Mouse (Mus musculus) inflammation-experienced regulatory T-cells, adult 6 months (primary cell): ENCODE measurements around the gene Ptbp1. TPM values are rescaled to one million over a fixed set of nuclear protein-coding genes. Genes with fewer than 3 reads are reported as not detected.

Experiments
- ATAC-seq: one replicate; pipeline ENCODE4 v1.8.0; 2017
- polyA plus RNA-seq, 3 experiments: library from polyadenylated mRNA; unstranded; fragments of 100-300 nt; shearing (Covaris generic); gene quantifications; one replicate each; pipeline ENCODE4 v1.2.1; 2017

Gene Ptbp1
- polyA plus RNA-seq, 3 experiments from 2014 or later = 97.4 to 169 (median 149) TPM

GRCm38 (mm10) chr10:79859116-79859515 is 4.9 kb downstream of the Ptbp1 start:
- ATAC-seq = no peak

DNA sequence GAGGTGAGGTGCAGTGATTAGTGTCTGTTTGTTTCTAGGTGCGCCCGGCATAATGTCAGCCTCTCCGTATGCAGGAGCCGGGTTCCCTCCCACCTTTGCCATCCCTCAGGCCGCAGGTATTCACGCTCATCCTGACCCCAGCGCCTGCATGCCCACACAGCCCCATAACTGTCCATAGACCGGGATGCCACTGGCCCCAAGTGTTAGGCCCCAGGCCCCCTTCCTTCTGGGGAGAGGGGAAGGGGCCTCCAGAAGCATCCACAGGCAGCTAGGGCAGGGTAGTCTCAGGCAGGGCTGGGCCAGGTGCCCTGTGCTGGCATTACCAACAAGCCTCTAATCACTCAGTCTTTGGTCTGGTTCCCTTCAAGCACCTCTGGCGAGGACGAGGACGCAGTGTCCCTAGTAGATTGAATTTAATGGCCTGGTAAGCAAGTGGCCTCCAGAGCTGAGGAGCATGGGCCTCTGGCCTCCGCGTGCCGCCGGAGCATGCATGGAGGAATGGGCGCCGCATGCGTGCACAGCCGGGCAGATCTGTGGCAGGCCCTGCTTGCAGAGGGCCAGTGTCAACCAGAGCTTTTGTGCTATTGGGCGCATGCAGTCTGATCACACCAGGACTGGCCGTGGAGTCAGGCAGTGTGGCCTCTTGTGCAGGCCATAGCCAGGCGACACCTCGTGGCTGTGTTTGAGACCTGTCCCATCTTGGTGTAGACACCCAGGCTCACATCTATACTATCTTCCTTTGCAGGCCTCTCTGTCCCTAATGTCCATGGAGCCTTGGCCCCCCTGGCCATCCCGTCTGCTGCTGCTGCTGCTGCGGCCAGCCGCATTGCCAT is 6.1 kb downstream of the Ptbp1 start:
- ATAC-seq = no peak

DNA sequence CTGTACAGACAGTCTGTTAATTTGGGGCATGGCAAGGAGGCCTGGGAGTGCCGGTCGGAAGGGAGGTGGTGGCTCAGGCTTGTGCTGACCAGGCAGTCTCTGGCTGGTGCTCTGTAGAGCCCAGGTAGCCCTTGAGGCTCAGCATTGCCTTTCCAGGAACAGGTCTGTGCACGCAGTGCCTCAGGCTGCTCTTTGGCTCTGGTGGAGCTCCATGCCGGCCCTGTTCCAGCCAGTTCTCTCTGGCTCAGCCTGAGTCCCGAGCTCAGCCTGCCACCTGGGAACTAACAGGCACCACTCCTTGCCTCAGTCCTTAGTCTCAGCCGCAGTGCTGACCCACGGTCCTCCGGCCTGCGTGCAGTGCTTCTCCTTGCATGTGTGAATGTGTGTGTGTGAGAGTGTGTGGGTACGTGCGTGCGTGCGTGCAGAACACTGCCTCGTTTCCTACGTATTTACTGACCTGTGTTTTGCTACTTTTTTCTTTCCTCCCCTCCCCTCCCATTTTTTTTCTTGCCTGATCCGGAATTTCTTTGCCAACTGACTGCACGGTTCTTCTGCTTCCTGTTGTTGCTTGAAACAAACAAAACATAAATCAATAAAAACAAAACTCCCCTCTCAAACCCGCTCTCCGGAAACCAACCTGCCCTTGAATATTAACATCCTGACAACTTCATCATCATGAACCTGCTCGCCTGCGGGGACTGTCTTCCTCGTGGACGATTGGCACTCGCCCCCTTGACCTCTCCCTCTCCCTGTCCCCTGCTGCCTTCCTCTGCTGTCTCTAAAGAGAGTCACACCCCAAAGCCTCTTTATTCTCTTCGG is 7.2 kb downstream of the Ptbp1 start:
- no peak for ATAC-seq

- no peak for ATAC-seq
Measured at GRCm38 (mm10) chr10:79862049-79862788, 8.0 kb downstream of the Ptbp1 start.

DNA sequence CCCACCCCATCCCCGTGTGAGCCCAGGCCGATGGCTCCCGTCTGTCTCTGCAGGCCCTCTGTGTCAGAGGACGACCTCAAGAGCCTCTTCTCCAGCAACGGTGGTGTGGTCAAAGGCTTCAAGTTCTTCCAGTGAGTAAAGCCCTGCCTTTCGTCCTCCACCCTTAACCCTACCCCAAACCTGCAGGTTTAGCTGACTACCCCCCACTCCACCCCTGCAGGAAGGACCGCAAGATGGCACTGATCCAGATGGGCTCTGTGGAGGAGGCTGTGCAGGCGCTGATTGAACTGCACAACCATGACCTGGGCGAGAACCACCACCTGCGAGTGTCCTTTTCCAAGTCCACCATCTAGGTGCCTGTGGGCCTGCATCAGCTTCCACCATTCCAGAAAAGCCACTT is 8.7 kb downstream of the Ptbp1 start:
- no peak for ATAC-seq

GRCm38 (mm10) chr10:79864351-79865188 is 10.3 kb downstream of the Ptbp1 start:
- no peak for ATAC-seq

- ATAC-seq = no peak
Measured at GRCm38 (mm10) chr10:79865189-79865601, 11.0 kb downstream of the Ptbp1 start.

- no peak for ATAC-seq
Measured at GRCm38 (mm10) chr10:79865801-79866295, 11.6 kb downstream of the Ptbp1 start.

GRCm38 (mm10) chr10:79866601-79867000 is 12.4 kb downstream of the Ptbp1 start:
- no peak for ATAC-seq

- ATAC-seq = no peak
Measured at GRCm38 (mm10) chr10:79871845-79872244, 17.6 kb downstream of the Ptbp1 start.

DNA sequence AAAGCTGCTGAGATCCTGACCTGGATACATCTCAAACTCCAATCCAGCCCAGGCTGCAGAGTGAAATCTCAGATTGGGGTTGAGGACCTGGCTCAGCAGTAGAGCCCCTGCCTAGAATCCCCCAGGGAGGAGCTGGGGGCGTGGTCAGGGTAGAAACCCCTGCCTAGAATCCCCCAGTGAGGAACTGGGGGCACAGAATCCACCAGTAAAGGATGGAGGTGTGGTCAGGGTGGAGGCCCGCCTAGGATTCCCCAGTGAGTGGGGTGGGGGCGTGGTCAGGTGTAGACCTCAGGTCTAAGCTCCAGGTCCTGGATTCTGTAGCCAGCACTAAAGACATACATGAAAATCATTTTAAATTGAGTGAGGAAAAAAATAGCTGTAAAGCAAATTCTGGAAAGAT is 18.6 kb downstream of the Ptbp1 start:
- ATAC-seq = no peak

GRCm38 (mm10) chr10:79873313-79873712 is 19.1 kb downstream of the Ptbp1 start:
- no peak for ATAC-seq

- ATAC-seq = no peak
Measured at GRCm38 (mm10) chr10:79873715-79874289, 19.6 kb downstream of the Ptbp1 start.

DNA sequence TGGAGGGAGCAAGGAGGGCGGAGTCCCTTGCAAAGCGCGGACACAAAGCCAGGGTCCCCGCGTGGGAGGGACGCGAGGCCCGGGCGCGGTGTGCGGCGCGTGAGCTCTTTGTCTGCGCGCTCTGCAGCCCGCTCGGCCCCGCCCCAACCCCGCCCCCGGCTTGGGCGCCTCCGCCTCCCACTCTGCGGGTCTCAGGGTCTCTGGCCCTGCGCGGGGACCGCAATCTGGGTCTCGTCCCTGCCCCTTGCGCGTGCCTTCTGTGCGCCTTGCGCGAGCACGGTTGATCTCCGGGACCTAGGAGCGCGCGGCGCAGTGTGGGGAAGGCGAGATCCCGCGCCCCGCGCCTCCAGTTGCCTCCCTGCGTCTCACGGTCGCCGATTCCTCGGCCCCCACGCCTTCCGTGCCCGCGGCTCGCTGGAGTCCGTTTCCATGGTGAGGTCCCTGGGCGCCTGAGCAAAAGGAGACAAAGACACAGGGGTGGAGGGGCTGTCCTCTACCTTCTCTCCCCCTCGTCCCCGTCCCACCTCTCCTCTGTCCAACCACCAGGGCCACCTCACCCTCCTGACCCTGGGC is 20.1 kb downstream of the Ptbp1 start, which contains the start of the genes Prtn3 and Plppr3:
TSS of gene Prtn3 (plus strand) at position 187 of the 573 bp plus-strand sequence.
TSS of gene Plppr3 (minus strand) at position 345 of the 573 bp plus-strand sequence.
- ATAC-seq = no peak

DNA sequence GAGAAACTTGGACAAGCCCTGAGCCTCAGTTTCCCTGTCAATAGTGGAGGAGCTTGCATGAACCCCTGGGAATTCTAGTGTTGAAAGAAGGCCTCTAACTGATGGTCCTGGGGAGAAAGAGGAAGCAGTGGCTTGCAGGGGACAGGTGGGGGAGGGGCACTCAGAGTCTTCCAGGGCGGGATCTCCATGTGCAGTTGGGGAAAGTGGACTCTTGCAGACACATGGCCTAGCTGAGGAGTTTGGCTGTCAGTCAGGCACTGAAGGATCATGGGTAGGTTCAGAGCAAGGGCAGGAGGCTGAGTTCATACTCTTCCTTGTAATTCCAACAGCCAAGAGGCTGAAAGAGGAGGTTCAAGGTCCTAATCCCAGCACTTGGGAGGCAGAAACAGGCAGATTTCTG is 22.9 kb downstream of the Ptbp1 start:
- ATAC-seq = no peak

DNA sequence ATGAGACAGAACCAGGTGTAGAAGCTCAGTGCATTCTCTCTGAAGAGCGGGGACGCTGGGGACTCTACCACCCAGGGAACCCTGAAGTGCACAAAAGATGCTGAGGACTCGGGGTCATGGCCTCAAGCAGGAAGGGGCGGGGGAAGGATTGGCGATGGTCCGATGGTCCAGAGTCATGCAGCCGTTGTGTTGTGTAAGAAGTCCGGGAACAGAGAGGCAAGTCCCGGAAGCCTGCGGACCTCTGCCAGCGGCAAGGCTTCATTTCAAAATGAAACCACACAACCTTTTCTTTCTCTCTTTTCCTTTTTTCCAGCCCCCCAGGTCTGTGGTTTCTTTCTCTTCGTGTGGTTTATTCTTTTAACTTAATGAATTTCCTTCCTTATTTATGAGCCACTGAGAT is 23.5 kb downstream of the Ptbp1 start:
- no peak for ATAC-seq

- no peak for ATAC-seq
Measured at GRCm38 (mm10) chr10:79879527-79879926, 25.3 kb downstream of the Ptbp1 start.

GRCm38 (mm10) chr10:79880721-79881120 is 26.5 kb downstream of the Ptbp1 start:
- ATAC-seq = no peak

DNA sequence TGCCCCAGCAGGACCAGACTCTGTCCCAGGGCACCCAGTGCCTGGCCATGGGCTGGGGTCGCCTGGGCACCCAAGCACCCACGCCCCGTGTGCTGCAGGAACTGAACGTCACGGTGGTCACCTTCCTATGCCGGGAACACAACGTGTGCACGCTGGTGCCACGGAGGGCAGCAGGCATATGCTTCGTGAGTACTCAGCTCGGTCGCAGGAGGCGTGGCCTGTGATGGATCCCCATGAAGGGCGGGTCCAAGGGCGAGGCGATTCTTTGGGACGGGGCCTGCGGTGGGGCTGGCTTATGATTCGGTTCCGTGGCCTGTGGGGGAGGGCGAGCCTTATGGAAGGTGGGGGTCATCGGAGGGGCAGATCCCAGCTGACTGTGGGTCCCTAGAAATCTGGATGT is 27.8 kb downstream of the Ptbp1 start:
- ATAC-seq = no peak

GRCm38 (mm10) chr10:79883297-79884084 is 29.3 kb downstream of the Ptbp1 start:
- ATAC-seq = no peak
